ENCODE assay signal across 9 mouse cellular contexts in the genomic region with DNA sequence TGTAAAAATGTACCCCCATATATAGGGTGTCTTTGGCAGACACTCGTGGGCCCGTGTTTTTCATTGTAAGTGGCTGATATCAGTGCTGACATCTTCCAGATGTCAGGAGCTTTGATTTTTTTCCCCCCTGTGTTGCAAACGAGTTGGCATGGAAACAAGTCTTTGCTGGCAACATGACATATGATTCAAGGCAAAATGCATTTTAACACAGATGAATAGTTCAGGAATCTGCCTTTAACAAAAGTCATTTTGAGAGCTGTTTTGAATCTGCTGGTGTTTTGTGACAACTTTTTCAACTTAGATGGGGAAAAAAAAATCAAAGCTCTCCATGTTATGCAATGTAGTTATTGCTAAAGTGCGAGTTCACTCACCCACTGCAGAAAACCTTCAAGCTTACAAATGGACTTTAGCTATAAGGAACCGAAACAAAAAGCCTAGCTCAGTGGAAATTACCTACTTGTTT.
DNase-seq lines count a peak whose midpoint lies in the region; ATAC-seq and TF ChIP-seq lines count a peak whose summit lies in the region.
"Had no signal": no experiment of that assay in that cellular context is flagged by ENCODE, and none has a peak within 500 bp of the region (broad histone marks: within the 10 kb centered on the region; RNA-seq: fewer than 3 reads in every experiment).

No protein-coding gene starts in this region.

- no peaks in the 10 kb centered on the region for H3K27me3 ChIP-seq in embryonic facial prominence, embryonic 11.5 days (ENCODE audit: control insufficient read depth, insufficient read depth, low read length)
- H3K27me3 ChIP-seq in embryonic facial prominence, embryonic 10.5 days (replicated peaks; ENCODE audit: low read depth, poor library complexity, severe bottlenecking), result no peaks in the 10 kb centered on the region

- no peak overlapping the region for H3K4me3 ChIP-seq in embryonic facial prominence, embryonic 11.5 days (ENCODE audit: low read depth, low read length)
- H3K4me3 ChIP-seq in embryonic facial prominence, embryonic 10.5 days, result no peak overlapping the region
- no peak overlapping the region for H3K4me3 ChIP-seq in left cerebral cortex, adult 2 months
- H3K4me3 ChIP-seq: myocyte had no signal

- H3K4me2 ChIP-seq in embryonic facial prominence, embryonic 11.5 days (ENCODE audit: low read depth, low read length), result no peak overlapping the region

- TF ChIP-seq CTCF in left cerebral cortex, adult 2 months (IDR thresholded peaks at IDR 0.05), result no peak

- H3K9me3 ChIP-seq in embryonic facial prominence, embryonic 11.5 days (replicated peaks; ENCODE audit: control insufficient read depth, low read length), result no peaks in the 10 kb centered on the region
- H3K9me3 ChIP-seq in embryonic facial prominence, embryonic 10.5 days, result no peaks in the 10 kb centered on the region

- H3K36me3 ChIP-seq in embryonic facial prominence, embryonic 11.5 days (replicated peaks; ENCODE audit: control insufficient read depth, insufficient read depth, low read depth, low read length), result no peaks in the 10 kb centered on the region
- no peaks in the 10 kb centered on the region for H3K36me3 ChIP-seq in embryonic facial prominence, embryonic 10.5 days (replicated peaks)

- intact Hi-C loops in left cerebral cortex, postnatal 4 days (cut with DNase I), result no loop called here
- intact Hi-C loops in left cerebral cortex, adult 2 months (cut with DNase I), result no loop called here

- no peaks in the 10 kb centered on the region for H3K4me1 ChIP-seq in embryonic facial prominence, embryonic 11.5 days (ENCODE audit: control insufficient read depth, insufficient read depth, low read length)
- no peaks in the 10 kb centered on the region for H3K4me1 ChIP-seq in embryonic facial prominence, embryonic 10.5 days

- no peak overlapping the region for H3K9ac ChIP-seq in embryonic facial prominence, embryonic 11.5 days (replicated peaks; ENCODE audit: low read length)

- H3K27ac ChIP-seq in embryonic facial prominence, embryonic 11.5 days (replicated peaks; ENCODE audit: low read depth, low read length), result no peak overlapping the region
- H3K27ac ChIP-seq in embryonic facial prominence, embryonic 10.5 days (replicated peaks), result no peak overlapping the region
- H3K27ac ChIP-seq in left cerebral cortex, adult 2 months, result no peak overlapping the region

- DNase-seq in embryonic facial prominence, embryonic 11.5 days (ENCODE audit: low spot score), result peak; percentile 55
- no peak for DNase-seq in embryonic facial prominence, embryonic 10.5 days (ENCODE audit: low spot score)
- DNase-seq in left cerebral cortex, postnatal 4 days, result peak; percentile 39
- no peak for DNase-seq in left cerebral cortex, adult 2 months (ENCODE audit: extremely low spot score in 1 of 2, low spot score in 2 of 2)
- DNase-seq in embryo, embryonic 11.5 days (ENCODE audit: low read depth, low spot score), result peak; percentile 16
- DNase-seq in lung, postnatal 36 days, result peak; percentile 57
- no peak for DNase-seq in kidney, adult 9 months
- no peak for DNase-seq in T-cell, adult 2 months (ENCODE audit: low spot score)

- no peak for ATAC-seq in embryonic facial prominence, embryonic 11.5 days (replicated peaks; ENCODE audit: insufficient number of reproducible peaks, low FRiP score, low TSS enrichment, low read depth)

- WGBS in embryonic facial prominence, embryonic 11.5 days, result 35% methylated on average over 5 of the region's 5 CpGs
- 51% methylated on average over 5 of the region's 5 CpGs for WGBS in embryonic facial prominence, embryonic 10.5 days

Comparison
In these comparisons a context has a peak if more than half of its experiments do, and no peak if none do; other contexts are left out.
1. DNase-seq: peak in embryonic facial prominence, embryonic 11.5 days (single experiment), left cerebral cortex, postnatal 4 days (single experiment), embryo, embryonic 11.5 days (single experiment) and lung, postnatal 36 days (single experiment); none in embryonic facial prominence, embryonic 10.5 days (single experiment), left cerebral cortex, adult 2 months (0 of 2), kidney, adult 9 months (single experiment) and T-cell, adult 2 months (single experiment).